Mouse (Mus musculus): ENCODE results near the gene Pla2g2f.

The Pla2g2f gene

GRCm38 (mm10) chr4:138762266-138762665 is 4.8 kb upstream of the Pla2g2f start:
- no peak for DNase-seq (ENCODE audit: low read depth)

- no peak for DNase-seq (ENCODE audit: low read depth)
These were observed 1.4 kb downstream of the Pla2g2f start for GRCm38 (mm10) chr4:138755983-138756382.

- DNase-seq (ENCODE audit: low read depth) = no peak
These were observed 2.0 kb downstream of the Pla2g2f start for GRCm38 (mm10) chr4:138755439-138755838.

- DNase-seq (ENCODE audit: low read depth) = no peak
These were observed 3.0 kb downstream of the Pla2g2f start for GRCm38 (mm10) chr4:138754432-138754831.

GRCm38 (mm10) chr4:138753608-138754007 is 3.8 kb downstream of the Pla2g2f start:
- no peak for DNase-seq (ENCODE audit: low read depth)

GRCm38 (mm10) chr4:138752603-138753002 is 4.8 kb downstream of the Pla2g2f start:
- no peak for DNase-seq (ENCODE audit: low read depth)

GRCm38 (mm10) chr4:138748369-138749072 is 8.9 kb downstream of the Pla2g2f start:
- DNase-seq (ENCODE audit: low read depth) = no peak

- DNase-seq (ENCODE audit: low read depth) = no peak
These were observed 9.6 kb downstream of the Pla2g2f start for GRCm38 (mm10) chr4:138747851-138748250.

- DNase-seq (ENCODE audit: low read depth) = no peak
These were observed 10.6 kb downstream of the Pla2g2f start for GRCm38 (mm10) chr4:138746866-138747265.

GRCm38 (mm10) chr4:138745884-138746283 is 11.5 kb downstream of the Pla2g2f start:
- no peak for DNase-seq (ENCODE audit: low read depth)

GRCm38 (mm10) chr4:138739136-138739851 is 18.1 kb downstream of the Pla2g2f start:
- no peak for DNase-seq (ENCODE audit: low read depth)

- no peak for DNase-seq (ENCODE audit: low read depth)
These were observed 20.4 kb downstream of the Pla2g2f start, which contains the start of gene Ubxn10 for GRCm38 (mm10) chr4:138737031-138737430. Gene Ubxn10, minus strand, starts transcription at chr4:138737167.

- no peak for DNase-seq (ENCODE audit: low read depth)
These were observed 22.6 kb downstream of the Pla2g2f start for GRCm38 (mm10) chr4:138734863-138735262.

GRCm38 (mm10) chr4:138734105-138734504 is 23.3 kb downstream of the Pla2g2f start:
- DNase-seq (ENCODE audit: low read depth) = no peak

GRCm38 (mm10) chr4:138729018-138729703 is 28.3 kb downstream of the Pla2g2f start:
- no peak for DNase-seq (ENCODE audit: low read depth)

GRCm38 (mm10) chr4:138725751-138726150 is 31.7 kb downstream of the Pla2g2f start:
- DNase-seq (ENCODE audit: low read depth) = no peak

GRCm38 (mm10) chr4:138725127-138725461 is 32.3 kb downstream of the Pla2g2f start:
- no peak for DNase-seq (ENCODE audit: low read depth)

- DNase-seq (ENCODE audit: low read depth) = no peak
These were observed 32.9 kb downstream of the Pla2g2f start, which contains the start of gene Pla2g2c for GRCm38 (mm10) chr4:138724354-138725126. Gene Pla2g2c, plus strand, starts transcription at chr4:138724792.

GRCm38 (mm10) chr4:138723493-138724281 is 33.7 kb downstream of the Pla2g2f start:
- DNase-seq (ENCODE audit: low read depth) = no peak

- DNase-seq (ENCODE audit: low read depth) = no peak
These were observed 38.2 kb downstream of the Pla2g2f start for GRCm38 (mm10) chr4:138719264-138719596.

- DNase-seq (ENCODE audit: low read depth) = no peak
These were observed 38.7 kb downstream of the Pla2g2f start for GRCm38 (mm10) chr4:138718586-138719263.

All from c-Kit-positive CD71-negative TER-119-negative erythroid progenitor cells, embryonic 14.5 days (primary cell).